Mouse (Mus musculus) cerebellum, postnatal 36 days (tissue): ENCODE data around the gene Hoxb9.

Source experiments
- DNase-seq, 2 experiments: peaks; one replicate each; pipeline ENCODE4 v3.0.0; 2021 to 2022; ENCODE audit warnings: mixed read lengths in 2 of 2

Gene Hoxb9

DNA sequence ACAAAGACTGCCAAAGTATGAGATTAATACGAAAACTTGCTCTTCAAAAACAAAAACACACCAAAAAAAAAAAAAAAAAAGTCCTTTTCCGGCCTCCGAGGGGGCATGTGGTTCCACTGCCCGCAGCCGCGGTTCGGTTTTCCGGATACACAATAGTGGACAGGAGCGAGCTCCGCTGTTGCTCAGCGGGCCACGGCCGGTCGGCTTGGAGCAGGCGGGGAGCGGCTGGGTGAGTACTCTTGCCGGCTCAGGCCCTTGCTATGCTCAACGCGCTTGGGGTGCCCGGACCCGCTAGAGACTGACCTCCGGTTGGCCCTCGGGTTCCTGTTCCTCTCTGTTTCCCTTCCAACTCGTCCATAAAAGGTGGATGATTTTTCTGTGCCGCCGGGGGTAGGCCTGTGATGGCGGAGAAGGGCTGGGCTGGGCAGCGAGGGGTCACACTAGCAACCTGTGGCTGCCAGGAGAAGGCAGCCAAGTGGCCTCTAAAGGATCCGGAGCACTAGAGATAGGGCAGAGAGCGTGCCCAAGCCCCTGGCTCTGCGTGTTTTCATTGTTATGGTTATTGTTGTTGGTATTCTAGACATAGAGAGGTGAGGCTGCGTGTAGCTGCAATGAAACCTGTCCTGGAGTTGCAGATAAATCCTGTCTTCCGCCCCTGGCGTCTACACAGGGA lies 43.5 kb downstream of the Hoxb9 start:
- no peak for DNase-seq

DNA sequence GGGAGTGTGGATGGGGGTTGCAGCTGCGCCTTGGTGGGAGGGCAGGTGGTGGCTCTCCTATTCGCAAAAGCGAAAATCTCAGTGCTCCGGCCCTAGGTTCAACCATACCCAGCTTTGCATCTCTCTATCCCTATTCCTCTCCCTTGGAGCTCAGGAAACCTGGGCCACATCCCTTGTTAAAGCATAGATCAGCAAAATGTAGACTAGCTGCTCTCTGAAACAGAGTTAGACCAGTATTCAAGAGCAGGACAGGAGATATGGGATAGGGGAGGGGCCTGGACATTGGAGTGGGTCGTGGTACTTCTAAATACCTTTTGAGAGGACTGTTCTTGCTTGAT lies 44.1 kb downstream of the Hoxb9 start:
- no peak for DNase-seq

DNA sequence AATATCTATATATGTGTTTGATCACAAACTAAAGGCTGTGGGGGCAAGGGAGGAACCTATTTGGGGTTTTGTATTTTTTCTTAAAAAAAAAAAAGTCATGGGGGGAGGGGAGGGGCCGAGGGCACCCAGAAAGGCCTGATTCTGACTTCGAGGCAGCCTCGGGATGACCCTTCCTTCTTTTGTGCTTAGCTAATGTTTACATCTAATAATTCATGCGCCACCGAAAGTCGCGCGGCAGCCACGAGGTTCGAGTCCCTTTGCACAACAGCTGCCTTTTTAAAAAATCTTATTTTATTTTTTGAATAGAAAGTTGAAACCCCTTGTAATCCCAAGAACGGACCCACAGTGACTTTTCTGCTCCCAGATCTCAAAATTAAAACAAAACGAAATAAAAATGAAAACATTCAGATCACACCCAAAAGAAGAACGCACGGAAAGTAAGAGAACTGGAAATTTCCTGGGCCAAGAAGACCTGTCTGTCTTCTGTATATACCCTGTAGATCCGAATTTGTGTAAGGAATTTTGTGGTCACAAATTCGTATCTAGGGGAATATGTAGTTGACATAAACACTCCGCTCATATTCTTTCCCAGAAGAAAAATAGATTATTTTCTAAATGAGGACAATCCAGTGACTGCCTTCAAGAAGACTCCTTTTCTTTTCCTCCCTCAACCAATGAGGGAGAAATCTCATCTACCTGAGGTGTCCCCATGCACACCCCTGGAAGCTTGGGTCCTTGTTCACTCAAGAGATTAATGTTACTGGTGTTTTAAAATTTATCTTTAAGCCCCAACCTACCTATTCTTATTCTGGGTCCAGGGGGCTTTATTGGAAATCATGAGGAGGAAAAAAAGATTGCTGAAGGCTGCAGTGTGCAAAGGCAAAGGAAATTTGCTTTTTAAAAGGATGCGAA lies 45.7 kb downstream of the Hoxb9 start:
- no peak for DNase-seq

DNA sequence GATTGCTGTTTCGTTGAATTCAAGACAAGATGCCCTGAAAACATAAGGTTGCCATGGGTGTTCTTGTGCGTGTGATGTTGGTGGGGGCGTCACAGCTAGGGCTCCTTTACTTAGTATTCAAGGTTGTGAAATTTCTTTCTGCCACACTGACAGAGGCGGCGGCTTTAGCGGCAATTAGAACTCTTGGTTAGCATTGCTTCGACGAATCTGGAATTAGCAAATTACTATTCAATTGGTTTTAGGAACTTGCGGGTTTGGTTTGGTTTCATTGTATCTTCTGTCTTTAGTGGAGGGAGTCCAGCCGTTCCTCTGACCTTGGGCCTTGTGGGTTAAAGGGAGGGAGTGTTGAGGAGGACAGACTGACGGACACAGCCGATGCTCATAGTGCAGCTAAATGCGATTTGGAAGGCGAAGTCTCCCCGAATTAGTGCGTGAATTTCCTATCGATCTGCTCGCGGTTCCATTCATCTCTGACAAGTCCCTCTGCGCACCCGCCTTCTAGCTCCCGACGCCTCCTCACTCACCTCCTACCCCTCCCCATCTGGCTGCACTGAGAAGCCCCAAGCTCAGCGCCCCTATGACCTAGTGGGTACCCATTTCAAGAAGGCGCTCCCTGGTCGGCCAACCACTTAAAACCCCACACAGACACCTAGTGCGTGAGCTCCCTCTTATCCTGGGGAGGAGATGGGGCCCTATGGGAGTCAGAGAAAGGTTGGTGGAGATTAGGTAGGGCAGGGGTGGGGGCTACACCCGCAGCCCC lies 46.5 kb downstream of the Hoxb9 start, which contains the start of gene Hoxb4:
Hoxb4 (plus strand) TSS at position 660 of the 760 bp plus-strand sequence.
- no peak for DNase-seq

DNA sequence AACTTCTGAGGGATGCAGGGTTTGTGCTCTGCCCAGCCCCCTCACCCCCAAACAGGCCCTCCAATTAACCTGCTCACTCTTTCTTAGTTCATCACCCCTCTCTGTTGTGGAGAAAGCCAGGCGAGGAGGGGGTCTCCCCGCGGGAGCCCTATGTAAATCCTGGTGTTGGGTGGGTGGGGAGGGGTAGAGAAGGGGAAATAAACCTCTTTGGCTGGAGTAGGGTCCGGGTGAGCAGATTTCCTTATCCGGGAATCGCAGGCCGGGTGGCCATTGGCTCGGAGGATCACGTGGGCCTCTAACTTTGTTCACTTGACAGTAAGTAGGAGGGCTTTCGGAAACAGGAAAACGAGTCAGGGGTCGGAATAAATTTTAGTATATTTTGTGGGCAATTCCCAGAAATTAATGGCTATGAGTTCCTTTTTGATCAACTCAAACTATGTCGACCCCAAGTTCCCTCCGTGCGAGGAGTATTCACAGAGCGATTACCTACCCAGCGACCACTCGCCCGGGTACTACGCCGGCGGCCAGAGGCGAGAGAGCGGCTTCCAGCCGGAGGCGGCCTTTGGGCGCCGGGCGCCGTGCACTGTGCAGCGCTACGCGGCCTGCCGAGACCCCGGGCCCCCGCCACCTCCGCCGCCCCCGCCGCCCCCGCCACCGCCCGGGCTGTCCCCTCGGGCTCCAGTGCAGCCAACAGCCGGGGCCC lies 47.3 kb downstream of the Hoxb9 start:
- no peak for DNase-seq

DNA sequence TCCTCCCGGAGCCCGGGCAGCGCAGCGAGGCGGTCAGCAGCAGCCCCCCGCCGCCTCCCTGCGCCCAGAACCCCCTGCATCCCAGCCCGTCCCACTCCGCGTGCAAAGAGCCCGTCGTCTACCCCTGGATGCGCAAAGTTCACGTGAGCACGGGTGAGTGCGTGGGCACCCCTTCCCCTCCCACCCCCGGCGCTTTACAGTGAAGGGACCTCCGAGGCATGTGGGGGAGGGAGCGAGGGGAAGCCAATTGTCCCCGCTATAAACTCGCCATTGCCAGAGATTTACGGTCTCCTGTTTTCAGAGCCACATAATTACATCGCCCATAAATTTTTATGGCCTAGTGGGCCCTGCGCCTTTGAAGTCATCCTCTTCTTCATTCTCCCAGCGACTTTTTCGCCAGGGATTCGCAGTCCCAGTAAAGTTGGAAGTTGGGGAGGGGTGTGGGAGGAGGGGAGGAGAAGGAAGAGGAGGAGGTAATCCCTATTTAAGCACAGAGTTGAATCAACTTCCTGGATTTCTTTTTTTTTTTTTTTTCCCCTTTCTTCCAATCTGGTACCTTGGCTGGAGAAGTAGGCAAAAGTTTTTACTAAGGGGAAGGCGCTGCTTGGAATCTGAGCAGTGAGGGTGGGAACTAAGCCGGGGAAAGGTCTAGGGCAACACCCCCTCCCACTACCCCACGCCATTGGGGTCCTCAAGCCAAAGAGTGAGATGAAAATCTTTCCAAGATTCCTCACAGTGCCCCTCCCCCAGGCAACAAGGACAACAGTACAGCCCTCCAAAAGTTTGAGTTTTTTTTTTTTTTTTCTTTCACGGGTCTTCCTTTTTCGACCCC lies 48.0 kb downstream of the Hoxb9 start:
- DNase-seq: no peak

DNA sequence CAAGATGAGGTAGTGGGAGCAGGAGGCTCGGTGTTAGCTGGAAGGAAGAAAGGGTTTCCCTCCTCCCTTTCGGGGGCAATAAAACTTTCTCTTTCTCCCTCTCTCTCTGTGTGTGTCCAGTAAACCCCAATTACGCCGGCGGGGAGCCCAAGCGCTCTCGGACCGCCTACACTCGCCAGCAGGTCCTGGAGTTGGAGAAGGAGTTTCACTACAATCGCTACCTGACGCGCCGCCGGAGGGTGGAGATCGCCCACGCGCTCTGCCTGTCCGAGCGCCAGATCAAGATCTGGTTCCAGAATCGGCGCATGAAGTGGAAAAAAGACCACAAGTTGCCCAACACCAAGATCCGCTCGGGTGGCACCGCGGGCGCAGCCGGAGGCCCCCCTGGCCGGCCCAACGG lies 48.7 kb downstream of the Hoxb9 start:
- DNase-seq: no peak

DNA sequence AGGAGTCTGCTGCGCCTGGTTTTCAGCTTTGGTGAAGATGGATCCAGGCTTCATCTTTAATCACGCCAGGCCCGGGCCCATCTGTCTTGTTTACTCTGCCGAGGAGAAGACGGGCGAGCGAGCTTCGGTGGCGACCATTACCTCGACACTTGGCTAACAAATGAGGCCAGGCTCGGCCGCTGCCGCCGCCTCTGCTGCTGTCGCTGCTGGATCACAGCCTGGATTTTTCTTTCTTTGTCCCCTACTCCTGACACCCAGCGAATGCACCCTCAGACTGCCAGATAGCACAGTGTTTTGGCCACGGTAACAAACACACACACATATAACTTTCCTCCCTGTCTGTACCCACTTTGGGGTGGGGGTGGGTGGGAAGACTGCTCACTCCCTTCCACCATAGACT lies 49.4 kb downstream of the Hoxb9 start:
- no peak for DNase-seq

DNA sequence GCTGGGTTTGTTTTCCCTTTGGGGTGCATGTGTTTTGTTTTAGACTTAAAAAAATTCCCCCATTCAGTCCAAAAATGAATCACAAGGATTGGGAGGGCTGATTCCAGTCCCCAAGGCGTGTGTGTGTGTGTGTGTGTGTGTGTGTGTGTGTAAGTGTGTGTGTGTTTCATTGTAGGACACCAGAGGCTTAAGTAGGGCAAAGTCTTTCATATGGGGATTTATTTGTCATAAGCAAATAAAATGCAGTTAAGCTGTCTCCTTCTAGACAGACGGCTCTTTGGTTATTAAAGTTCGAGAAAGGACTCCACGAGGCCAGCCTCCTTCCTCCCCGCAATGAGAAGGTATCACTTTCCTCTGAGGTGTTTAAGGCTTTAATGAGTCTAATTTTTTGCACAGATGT lies 50.6 kb downstream of the Hoxb9 start:
- DNase-seq: no peak

DNA sequence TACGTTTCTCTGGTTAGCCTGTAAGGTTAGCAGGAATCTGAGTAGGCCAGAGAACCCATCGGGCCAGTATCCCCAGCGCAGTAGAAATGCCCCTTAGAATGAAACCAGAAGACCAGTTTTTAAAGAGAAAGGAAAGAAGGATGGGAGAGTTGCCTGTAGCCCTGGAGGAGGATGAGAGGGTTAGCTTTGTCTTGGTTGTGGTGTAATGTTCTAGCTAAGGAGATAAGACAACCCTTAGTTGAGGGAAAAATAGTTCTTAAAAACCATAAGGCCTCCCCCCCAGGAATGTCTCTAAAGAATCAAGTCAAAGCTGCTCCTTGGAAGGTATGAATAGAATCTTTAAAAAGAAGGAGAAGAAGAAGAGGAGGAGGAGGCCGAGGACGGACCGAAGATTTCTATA lies 51.5 kb downstream of the Hoxb9 start:
- no peak for DNase-seq

DNA sequence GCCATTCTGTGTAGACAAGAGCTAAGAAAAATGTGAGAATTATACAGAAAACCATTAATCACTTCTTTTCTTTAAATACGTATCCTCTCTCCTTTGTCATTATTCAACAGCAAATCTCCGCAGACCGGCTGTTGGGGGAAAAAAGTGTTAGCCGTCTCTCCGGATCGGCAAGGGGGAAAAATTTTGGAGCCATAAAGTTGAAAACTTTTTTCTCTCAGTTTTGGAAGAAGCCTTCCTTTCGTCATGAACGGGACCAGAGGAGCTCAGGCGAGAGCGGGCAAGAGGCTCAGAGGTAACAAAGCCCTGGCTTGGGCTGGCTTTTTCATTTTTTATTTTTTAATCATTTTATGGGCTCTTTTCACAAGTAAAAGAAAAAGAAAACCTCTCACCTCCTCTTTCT lies 51.9 kb downstream of the Hoxb9 start, which contains the start of gene Hoxb3:
Hoxb3 (plus strand) TSS at position 173 of the 400 bp plus-strand sequence.
- DNase-seq: no peak

DNA sequence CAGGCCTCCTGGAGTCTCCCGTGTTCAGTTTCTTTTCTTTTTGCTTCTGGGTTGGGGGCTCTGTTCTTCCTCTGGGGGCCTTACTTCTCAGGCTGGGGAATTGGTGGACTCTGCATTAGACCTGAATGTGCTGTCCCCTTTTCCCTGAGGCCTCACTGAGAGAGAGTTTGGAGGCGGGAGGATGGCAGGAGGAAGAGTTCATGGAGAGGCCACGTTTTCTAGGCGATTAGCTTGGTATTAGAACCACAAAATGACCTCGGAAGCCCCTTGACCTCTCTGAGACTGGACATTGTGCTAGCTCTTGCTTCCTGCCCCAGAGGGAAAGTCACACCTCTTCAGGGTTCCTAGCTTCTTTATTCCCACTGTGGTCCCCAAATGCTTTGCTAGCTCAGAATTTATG lies 52.9 kb downstream of the Hoxb9 start:
- DNase-seq: no peak

DNA sequence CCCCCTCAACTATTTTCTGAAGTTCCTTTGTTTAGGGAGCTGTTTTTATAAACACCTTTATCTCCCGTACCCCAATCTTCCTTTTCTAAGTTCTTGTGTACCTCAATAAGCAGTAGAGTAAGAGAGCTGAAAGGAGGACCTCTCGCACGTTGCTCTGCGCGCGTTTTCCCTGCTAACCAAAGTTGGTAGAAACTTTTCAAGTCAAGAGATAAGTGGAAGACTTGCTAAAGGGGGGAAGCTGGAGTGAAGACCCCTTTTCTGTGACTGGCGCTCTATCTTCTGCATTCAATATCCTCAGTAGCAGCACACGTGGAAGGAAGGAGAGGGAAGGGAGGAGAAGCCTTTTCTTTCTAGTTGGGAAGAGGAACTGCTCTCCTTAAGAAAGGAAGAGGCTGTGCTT lies 53.7 kb downstream of the Hoxb9 start:
- DNase-seq: no peak

DNA sequence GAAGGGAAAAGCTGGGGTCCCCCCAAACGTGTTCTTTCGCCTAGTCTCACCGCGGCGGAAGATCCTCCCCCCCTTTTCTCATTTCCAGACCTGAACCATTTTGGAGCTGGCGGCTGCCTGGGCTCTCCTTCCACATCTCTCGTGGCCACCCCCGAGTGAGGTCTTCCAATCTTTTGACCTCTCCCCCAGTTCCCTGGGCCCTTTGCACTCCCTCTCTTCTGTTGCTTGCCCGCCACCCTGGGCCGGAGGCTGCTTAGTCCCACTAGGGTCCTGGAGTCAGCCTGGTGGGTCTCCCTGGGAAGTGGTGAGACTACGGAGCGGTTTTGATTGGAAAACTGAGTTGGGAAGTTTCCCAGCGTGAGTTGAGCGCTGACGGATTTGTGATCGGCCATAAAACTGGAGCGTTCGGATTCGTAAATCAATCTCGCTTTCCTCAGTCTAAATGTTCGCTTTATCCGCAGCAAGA lies 54.5 kb downstream of the Hoxb9 start:
- no peak for DNase-seq
